Mouse (Mus musculus): ENCODE results near the gene Mid1. TPM values are rescaled to one million over a fixed set of nuclear protein-coding genes. Genes with fewer than 3 reads are reported as not detected.
A peak's percentile ranks its signal among the peaks of the same experiment; 100 is the strongest.

Gene Mid1
- polyA plus RNA-seq, 1 experiment from 2014 or later, result 8.6 TPM

DNA sequence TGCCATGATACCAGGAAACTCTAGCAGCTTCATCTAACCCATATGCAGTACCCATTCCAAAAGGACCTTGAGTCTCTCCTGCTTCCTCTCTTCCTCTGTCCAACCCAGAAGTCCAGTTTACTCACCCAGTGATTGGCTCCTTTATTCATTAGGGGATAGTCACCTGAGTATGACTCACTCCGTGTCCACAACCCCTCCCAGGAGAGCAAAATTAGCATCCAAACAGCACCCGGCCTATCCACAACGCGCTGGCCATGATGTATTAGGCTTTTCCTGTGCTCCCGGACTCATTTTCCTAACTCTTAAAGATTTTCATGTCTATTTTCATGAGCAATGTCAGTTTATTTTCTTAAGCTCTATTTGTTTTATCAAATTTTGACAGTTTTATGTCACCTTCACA lies 104.7 kb downstream of the Mid1 start:
- Histone ChIP-seq H3K4me2 (replicated peaks) (no peak overlapping the region), H3K9me3 (no peaks in the 10 kb centered on the region), H3K4me3 (no peak overlapping the region), H3K27me3 (peaks cover 3% of the 10 kb centered on the region; the same call in 1 of the 2 replicates), H3K9ac (replicated peaks) (no peak overlapping the region), H3K27ac (replicated peaks) (no peak overlapping the region), H3K36me3 (no peaks in the 10 kb centered on the region), H3K4me1 (no peaks in the 10 kb centered on the region)
- no peak for ATAC-seq (replicated peaks)
- 84% methylated on average over 5 of the region's 5 CpGs for WGBS

GRCm38 (mm10) chrX:169792879-169793278 lies 107.9 kb downstream of the Mid1 start:
- Histone ChIP-seq H3K36me3 (no peaks in the 10 kb centered on the region), H3K4me1 (no peaks in the 10 kb centered on the region), H3K4me2 (replicated peaks) (no peak overlapping the region), H3K9ac (replicated peaks) (no peak overlapping the region), H3K27me3 (peaks cover 3% of the 10 kb centered on the region; the same call in 1 of the 2 replicates), H3K27ac (replicated peaks) (no peak overlapping the region), H3K4me3 (no peak overlapping the region), H3K9me3 (no peaks in the 10 kb centered on the region)
- no peak for ATAC-seq (replicated peaks)
- 23% methylated on average over 1 of the region's 1 CpGs for WGBS

DNA sequence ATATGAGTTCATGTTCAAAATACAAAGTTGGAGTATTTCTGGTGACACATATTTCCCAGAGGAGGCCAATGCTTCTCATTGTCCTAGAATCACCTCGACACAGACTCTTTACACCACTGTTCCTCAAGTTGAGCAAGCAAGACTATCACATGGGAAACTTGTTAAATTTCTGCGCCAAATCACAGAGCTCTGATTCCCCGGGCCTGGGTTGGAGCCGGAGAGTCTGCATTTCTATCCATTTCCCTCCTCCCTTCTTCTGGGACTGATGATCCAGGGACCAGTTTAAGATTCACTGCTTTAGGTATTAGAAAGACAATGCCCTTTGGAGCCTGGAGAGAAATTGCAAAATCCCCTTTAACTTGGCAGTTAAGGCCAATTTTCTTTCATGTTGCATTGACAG lies 109.4 kb downstream of the Mid1 start:
- Histone ChIP-seq H3K36me3 (no peaks in the 10 kb centered on the region), H3K9me3 (no peaks in the 10 kb centered on the region), H3K4me3 (no peak overlapping the region), H3K27ac (replicated peaks) (no peak overlapping the region), H3K4me2 (replicated peaks) (no peak overlapping the region), H3K9ac (replicated peaks) (no peak overlapping the region), H3K4me1 (no peaks in the 10 kb centered on the region), H3K27me3 (peaks cover 3% of the 10 kb centered on the region; the same call in 1 of the 2 replicates)
- no peak for ATAC-seq (replicated peaks)
- WGBS, result 72% methylated on average over 4 of the region's 4 CpGs

GRCm38 (mm10) chrX:169794831-169795311 lies 109.9 kb downstream of the Mid1 start:
- ATAC-seq (replicated peaks), result no peak
- Histone ChIP-seq H3K9ac (replicated peaks) (no peak overlapping the region), H3K36me3 (no peaks in the 10 kb centered on the region), H3K9me3 (no peaks in the 10 kb centered on the region), H3K27ac (replicated peaks) (no peak overlapping the region), H3K27me3 (peaks cover 3% of the 10 kb centered on the region; the same call in 1 of the 2 replicates), H3K4me2 (replicated peaks) (no peak overlapping the region), H3K4me1 (no peaks in the 10 kb centered on the region), H3K4me3 (no peak overlapping the region)
- WGBS, result 54% methylated on average over 7 of the region's 7 CpGs

GRCm38 (mm10) chrX:169797148-169797547 lies 112.1 kb downstream of the Mid1 start:
- Histone ChIP-seq H3K27me3 (peaks cover 3% of the 10 kb centered on the region; the same call in 1 of the 2 replicates), H3K4me2 (replicated peaks) (no peak overlapping the region), H3K9me3 (no peaks in the 10 kb centered on the region), H3K27ac (replicated peaks) (no peak overlapping the region), H3K4me1 (no peaks in the 10 kb centered on the region), H3K4me3 (no peak overlapping the region), H3K36me3 (no peaks in the 10 kb centered on the region), H3K9ac (replicated peaks) (no peak overlapping the region)
- no peak for ATAC-seq (replicated peaks)
- WGBS, result 48% methylated on average over 3 of the region's 3 CpGs

- H3K36me3 ChIP-seq, result no peaks in the 10 kb centered on the region
- ATAC-seq (replicated peaks), result peak; percentile 72; the same call in 1 of the 2 replicates
- 7% methylated on average over 10 of the region's 11 CpGs for WGBS
- H3K9ac ChIP-seq (replicated peaks), result peak overlapping the region; percentile 15; the same call in 1 of the 2 replicates
- H3K9me3 ChIP-seq, result no peaks in the 10 kb centered on the region
- peak overlapping the region; percentile 14; the same call in 1 of the 2 replicates for H3K4me2 ChIP-seq (replicated peaks)
- H3K27ac ChIP-seq (replicated peaks), result no peak overlapping the region; the same call in 1 of the 2 replicates
- no peaks in the 10 kb centered on the region for H3K4me1 ChIP-seq
- H3K27me3 ChIP-seq, result no peaks in the 10 kb centered on the region
- H3K4me3 ChIP-seq, result peak overlapping the region; percentile 35
Measured at GRCm38 (mm10) chrX:169798987-169799680, 114.1 kb downstream of the Mid1 start.

DNA sequence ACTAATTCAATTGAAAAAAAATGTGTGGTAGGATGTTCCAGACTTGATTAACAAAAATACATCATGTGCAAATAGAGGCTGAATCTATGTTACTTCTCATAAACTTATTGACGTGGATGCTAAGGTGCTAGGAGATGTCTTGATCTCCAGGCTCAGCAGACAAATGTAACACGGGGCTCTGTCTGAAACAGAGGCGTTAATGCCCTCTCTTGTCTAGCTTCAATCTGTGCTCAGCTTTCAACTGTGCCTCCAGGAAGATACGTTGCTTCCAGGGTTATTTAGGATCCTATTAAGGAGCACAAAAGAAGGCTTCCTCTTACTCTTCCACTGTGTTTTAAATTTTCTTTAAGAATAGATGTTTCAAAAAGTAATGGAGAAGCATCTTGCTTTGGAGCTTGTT lies 115.2 kb downstream of the Mid1 start:
- no peak overlapping the region for H3K27ac ChIP-seq (replicated peaks)
- no peaks in the 10 kb centered on the region for H3K27me3 ChIP-seq
- no peaks in the 10 kb centered on the region for H3K4me1 ChIP-seq
- H3K4me3 ChIP-seq, result no peak overlapping the region
- no peak for ATAC-seq (replicated peaks)
- 23% methylated on average over 4 of the region's 4 CpGs for WGBS
- no peak overlapping the region for H3K4me2 ChIP-seq (replicated peaks)
- no peaks in the 10 kb centered on the region for H3K36me3 ChIP-seq
- no peaks in the 10 kb centered on the region for H3K9me3 ChIP-seq
- H3K9ac ChIP-seq (replicated peaks), result no peak overlapping the region

DNA sequence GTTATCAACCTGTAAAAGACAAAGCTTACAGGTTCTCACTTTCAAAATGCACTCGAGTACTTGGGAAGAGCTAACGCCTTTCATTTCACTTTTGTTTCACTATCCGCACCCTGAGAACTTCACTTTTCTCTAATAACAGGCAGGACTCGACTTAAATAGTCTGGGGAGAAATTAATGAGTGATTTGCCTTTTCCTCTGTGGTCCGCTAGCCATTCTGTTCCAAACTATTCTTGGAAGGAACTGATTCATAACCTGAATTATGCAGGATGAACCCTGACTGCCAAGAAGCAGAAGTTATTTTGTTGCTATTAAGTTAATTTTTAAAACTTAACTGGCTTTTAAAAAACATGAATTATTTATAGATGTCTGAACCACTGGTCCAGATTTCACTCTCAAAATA lies 120.8 kb downstream of the Mid1 start:
- ATAC-seq (replicated peaks), result no peak

DNA sequence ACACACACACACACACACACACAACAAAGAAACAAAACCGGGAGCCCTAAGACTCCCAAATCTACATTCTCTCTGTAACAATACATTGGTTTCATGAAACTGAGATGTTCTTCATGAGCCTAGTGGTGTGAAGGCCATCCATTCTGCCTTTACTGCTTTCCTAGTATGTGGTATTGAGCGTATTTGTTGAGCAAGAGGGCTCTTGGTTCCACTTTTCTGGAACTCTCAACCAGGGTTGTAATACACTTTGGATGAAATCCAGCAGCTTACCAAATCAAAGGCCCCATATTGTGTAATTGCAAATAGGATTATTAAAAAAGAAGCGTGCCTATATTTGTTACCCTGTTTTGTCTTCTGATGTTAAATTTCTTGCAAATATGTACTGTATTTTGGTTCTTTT lies 122.7 kb downstream of the Mid1 start:
- no peak for ATAC-seq (replicated peaks)
- Histone ChIP-seq H3K4me2 (replicated peaks) (no peak overlapping the region), H3K9me3 (no peaks in the 10 kb centered on the region), H3K36me3 (no peaks in the 10 kb centered on the region), H3K4me3 (no peak overlapping the region), H3K27me3 (no peaks in the 10 kb centered on the region), H3K9ac (replicated peaks) (no peak overlapping the region), H3K4me1 (no peaks in the 10 kb centered on the region), H3K27ac (replicated peaks) (no peak overlapping the region)
- WGBS, result 71% methylated on average over 3 of the region's 3 CpGs

More for the DNA sequence above, 120.8 kb downstream of the Mid1 start:
- Histone ChIP-seq H3K27ac (replicated peaks) (no peak overlapping the region), H3K4me1 (no peaks in the 10 kb centered on the region), H3K9me3 (no peaks in the 10 kb centered on the region), H3K9ac (replicated peaks) (no peak overlapping the region), H3K4me2 (replicated peaks) (no peak overlapping the region), H3K27me3 (no peaks in the 10 kb centered on the region), H3K36me3 (no peaks in the 10 kb centered on the region), H3K4me3 (no peak overlapping the region)
- 42% methylated on average over 5 of the region's 5 CpGs for WGBS

DNA sequence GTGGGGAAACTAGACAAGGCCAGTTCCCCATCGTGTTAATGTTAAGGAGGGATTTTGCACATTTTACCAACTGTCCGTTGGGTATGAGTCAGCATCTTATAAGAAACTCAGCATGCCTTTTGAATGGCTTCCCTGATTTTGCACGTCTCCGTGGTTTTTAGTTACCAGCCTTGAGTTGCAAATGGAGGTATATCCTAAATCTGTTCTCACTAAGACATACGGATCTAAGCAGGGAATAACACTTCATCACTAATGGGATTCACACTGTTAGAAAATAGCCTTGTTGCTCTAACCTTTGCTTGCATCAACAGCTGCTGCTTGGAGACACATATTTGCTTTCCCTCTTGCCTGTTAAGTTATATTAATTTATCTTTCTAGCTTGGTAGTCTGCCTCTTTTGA lies 126.3 kb downstream of the Mid1 start:
- Histone ChIP-seq H3K27me3 (no peaks in the 10 kb centered on the region), H3K4me3 (no peak overlapping the region), H3K4me2 (replicated peaks) (no peak overlapping the region), H3K36me3 (no peaks in the 10 kb centered on the region), H3K9ac (replicated peaks) (no peak overlapping the region), H3K4me1 (no peaks in the 10 kb centered on the region), H3K27ac (replicated peaks) (no peak overlapping the region), H3K9me3 (no peaks in the 10 kb centered on the region)
- peak; percentile 26; the same call in 1 of the 2 replicates for ATAC-seq (replicated peaks)
- WGBS, result 43% methylated on average over 5 of the region's 5 CpGs

- WGBS, result 92% methylated on average over 2 of the region's 2 CpGs
Measured at GRCm38 (mm10) chrX:169811783-169812182, 126.8 kb downstream of the Mid1 start.

DNA sequence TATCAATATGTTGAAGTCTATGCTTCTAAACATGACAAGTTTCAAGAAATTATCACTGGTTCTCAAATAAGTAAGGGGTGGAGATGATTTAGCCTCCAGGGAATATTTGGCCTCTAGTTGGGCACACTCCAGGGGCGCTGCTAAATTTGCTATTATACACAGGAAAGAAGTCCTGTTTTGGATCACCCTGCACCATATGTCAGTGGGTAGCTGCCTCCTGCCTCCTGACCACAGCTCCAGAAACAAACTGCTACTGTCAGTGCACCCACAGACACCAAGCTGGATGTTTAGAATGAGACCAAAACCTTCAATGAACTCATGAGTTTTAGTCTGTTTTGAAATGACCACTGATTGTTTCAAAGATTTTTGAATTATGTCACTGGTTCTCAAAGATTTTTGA lies 128.7 kb downstream of the Mid1 start:
- Histone ChIP-seq H3K27me3 (no peaks in the 10 kb centered on the region), H3K4me2 (replicated peaks) (no peak overlapping the region), H3K9me3 (no peaks in the 10 kb centered on the region), H3K27ac (replicated peaks) (no peak overlapping the region), H3K4me1 (no peaks in the 10 kb centered on the region), H3K36me3 (no peaks in the 10 kb centered on the region), H3K9ac (replicated peaks) (no peak overlapping the region), H3K4me3 (no peak overlapping the region)
- 69% methylated on average over 1 of the region's 1 CpGs for WGBS
- ATAC-seq (replicated peaks), result no peak

More at GRCm38 (mm10) chrX:169811783-169812182, 126.8 kb downstream of the Mid1 start:
- no peak overlapping the region for H3K27ac ChIP-seq (replicated peaks)
- H3K27me3 ChIP-seq, result no peaks in the 10 kb centered on the region
- no peaks in the 10 kb centered on the region for H3K4me1 ChIP-seq
- H3K9ac ChIP-seq (replicated peaks), result no peak overlapping the region
- no peak overlapping the region for H3K4me3 ChIP-seq
- no peak for ATAC-seq (replicated peaks)
- H3K9me3 ChIP-seq, result no peaks in the 10 kb centered on the region
- H3K36me3 ChIP-seq, result no peaks in the 10 kb centered on the region
- no peak overlapping the region for H3K4me2 ChIP-seq (replicated peaks)

Measured in forebrain, embryonic 15.5 days (tissue).